Mouse (Mus musculus) ES-CJ7 (cell line): ENCODE data around the gene Isyna1.

Experiments used
- DNase-seq: peaks from one replicate; pipeline ENCODE4 v3.0.0; 2011; ENCODE audit warnings: low read depth, low spot score

Gene Isyna1

DNA sequence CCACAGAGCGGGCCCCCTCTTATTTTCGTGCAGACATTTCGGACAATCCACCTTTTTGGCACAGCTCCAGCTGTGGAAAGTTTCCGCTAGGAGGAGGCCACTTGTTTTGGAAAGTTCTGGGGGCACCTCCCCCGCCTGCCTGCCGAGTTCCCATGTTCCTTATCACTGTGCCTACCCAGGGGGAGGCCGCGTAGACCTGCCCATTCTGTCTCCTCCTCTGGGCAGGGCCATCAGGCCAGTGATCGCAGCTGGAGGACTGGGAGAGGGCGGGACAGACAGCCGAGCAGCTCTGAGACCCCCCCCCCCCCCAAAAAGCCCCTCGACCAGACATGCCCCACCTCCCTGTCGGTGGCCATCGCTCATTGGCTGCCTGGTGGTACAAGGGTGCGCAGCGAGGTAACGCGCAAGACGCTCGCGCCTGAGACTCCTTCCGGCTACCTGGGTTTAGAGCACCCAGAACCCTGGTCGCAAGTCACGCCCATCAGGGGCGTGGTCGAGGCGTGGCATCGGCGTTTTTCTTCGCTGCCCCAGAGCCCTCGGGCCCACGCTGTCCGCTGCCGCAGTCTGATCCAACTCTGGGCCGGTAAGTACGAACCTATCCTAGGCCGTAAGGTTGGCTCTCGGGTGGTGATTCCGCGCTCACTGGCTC, at the start of gene Isyna1:
Gene Isyna1, plus strand, starts transcription at position 413 of the 649 bp plus-strand sequence.
- DNase-seq = peak; percentile 99

DNA sequence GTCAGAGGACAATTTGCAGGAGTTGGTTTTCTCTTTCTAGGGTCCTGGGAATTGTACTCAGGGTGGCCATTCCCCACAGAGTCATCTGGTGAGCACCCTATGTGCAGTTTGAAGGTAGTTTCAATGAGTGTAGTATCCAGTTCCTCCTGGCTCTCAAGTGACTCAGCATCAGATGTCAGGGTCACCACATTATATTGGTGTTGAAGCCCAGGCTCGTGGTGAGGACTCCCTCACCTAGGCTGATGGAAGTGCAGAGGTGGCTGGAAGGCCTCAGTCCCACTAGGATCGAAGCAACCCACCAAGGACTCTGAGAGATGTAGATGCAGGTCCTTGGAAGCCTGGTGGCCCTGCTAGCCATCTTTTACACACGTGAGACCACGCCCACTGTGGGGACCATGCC, 47.8 kb upstream of the Isyna1 start:
- no peak for DNase-seq

DNA sequence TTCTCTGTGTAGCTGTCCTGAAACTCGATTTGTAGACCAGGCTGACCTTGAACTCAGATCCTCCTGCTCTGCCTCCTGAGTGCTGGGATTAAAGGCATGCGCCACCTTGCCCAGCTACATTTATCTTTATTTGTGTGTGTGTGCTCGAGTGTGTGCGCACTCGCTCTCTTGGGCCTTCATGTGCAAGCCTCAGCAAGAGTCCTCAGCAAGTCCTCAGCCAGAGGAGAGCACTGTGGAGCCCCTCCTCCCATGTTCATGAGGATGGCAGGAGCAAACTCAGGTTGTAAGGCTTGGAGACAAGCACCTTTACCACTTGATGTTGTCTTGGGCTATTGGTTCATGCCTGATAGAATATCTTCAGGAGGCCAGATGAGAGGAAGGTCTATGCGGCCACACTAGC, 46.4 kb upstream of the Isyna1 start:
- no peak for DNase-seq

DNA sequence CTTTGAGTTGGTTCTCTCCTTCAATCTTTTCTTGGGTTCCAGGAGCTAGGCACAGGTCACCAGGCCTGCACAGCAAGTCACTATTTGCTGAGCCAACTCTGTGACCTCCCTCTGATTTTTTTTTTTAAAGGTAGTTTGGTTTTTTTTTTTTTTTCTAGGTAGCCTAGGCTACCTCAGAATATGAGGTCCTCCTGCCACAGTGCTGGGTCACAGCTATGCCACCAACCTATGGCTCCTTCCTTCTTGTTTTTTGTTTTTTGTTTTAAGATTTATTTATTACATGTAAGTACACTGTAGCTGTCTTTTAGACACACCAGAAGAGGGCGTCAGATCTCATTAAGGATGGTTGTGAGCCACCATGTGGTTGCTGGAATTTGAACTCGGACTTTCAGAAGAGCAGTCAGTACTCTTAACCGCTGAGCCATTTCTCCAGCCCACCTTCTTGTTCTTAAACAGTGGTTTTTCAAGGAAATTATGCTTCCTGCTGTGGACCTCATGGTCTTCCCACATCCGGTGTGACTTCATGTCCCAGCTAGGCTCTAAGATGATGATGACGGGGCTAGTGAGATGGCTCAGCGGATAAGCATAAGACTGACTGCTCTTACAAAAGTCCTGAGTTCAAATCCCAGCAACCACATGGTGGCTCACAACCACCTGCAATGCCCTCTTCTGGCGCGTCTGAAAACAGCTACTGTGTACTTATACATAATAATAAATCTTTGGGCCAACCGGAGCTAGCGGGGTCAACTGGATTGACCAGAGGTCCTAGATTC, 44.6 kb upstream of the Isyna1 start:
- no peak for DNase-seq

DNA sequence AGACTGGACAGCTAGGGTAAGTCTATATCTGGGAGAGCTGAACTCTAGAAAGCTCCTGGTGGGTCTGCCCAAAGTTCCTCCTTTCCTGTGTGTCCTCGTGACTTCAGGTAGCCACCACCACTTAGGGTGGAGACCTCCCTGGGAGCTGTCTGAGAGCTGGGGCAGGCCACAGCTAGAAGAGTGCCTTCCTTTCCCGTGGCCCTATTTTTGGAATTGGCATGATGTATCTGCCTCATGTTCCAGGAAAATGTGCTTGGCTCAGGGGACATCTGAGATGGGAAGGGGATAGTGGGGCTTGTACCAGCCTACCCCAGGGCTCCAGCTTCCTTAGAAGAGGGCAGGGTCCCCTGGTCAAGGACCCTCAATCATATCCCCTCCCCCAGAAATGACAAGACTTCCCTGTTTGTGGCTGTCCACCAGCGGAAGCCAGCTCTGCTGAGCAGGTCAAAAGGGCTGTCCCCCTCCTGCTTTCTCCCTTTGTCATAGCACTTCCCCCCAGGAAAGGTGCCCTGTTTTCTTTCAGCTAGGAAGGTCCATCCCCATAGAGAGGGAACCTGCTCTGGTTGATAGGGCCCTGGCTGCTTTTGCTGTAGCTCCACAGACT, 42.5 kb upstream of the Isyna1 start:
- DNase-seq = no peak

DNA sequence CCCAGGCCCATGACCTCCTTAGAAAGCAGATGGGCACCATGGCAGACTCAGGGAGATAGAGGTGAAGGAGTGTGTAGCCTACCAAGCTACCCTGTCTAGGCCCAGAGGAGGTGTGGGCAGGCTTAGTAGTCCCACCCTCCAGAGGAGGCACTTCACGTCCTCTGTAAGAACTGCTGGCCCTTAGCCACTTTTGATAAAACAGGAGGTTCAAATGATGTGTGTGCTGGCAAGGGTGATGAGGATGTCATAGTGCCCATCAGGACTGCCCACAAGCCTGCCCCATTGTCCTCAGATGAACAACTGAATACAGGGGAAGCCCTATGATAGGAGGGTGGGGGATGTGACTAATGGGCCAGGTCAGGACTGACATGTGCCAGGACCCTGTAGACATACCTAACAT, 41.3 kb upstream of the Isyna1 start:
- no peak for DNase-seq

DNA sequence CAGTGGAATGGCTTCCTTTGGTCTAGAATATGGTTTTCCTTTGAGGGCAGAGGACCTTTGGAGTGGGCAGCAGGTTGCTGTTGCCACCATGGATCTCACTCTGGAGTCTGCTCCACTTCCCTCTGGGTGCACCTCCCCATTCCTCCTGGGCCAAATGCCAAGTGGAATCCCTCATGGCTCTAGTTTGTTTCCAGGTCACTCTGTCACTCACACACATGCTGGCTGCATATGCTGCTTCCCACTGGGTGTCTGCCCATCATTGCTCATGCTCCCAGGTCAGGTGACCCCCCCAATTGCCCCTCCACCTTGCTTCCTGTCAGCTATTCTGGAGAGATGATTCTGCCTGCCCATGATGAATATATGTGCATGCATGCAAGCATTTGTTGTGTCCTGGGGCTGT, 40.4 kb upstream of the Isyna1 start:
- DNase-seq = no peak

DNA sequence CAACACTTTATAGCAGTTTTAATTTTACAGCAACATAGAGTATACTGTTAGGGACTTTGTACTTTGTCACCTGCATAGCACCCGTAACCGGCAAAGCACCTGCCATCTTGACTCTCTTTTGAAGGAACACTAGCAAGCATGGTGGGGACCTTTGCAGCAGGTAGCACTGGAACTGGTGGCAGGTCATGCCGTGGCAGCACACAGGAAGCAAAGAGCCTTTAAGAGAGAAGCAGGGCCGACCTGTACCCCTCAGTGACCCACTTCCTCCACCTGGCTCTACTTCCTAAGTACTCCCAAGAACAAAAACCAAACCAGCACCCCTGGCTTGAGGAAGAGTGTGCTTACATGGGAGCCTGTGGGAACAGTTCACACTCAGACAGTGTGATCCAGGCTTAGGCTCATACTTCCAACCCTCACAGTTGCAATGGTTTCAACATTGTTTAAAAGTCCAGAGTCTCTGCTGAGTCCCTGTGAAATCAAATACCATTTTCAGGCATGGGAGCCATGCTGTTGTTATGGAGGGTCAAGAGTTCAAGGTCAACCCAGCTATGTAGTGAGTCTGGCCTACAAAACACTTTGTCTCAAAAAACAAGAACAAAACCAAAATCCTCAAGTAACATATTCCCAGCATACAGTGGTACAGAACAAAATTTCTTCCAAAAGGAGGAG, 39.0 kb upstream of the Isyna1 start:
- peak; percentile 51 for DNase-seq

DNA sequence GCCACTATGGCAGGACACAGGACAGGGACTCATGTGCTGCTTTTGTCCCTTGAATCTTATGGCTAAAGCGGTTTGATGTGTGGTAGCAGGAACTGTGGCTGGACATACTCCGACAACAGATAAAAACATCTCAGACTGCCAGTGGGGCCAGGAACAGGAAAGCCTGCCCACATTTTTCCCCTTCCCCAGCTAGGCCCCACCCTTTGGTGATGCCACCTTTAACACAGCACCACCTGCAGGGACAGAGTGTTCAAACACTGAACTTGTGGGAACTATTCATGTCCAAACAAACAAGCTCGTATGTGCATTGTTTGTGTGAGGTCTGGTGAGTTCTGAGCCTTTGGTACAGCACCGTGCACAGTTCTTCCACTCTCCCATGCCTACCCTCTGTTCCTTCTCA, 35.8 kb upstream of the Isyna1 start:
- DNase-seq = peak; percentile 38

DNA sequence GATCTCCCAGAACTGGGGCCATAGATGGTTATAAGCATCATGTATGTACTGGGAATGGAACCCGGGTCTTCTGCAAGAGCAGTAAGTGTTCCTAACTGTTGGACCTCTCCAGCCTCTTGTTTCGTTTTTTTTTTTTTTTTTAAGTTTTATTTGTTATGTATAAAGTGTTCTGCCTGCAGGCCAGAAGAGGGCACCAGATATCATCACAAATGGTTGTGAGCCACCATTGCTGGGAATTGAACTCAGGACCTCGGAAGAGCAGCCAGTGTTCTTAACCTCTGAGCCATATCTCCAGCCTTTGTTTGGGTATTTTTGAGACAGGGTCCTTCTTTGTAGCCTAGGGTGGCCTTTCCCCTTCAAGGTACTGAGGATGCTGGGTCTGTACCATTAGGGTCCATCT, 35.2 kb upstream of the Isyna1 start:
- DNase-seq = peak; percentile 58

DNA sequence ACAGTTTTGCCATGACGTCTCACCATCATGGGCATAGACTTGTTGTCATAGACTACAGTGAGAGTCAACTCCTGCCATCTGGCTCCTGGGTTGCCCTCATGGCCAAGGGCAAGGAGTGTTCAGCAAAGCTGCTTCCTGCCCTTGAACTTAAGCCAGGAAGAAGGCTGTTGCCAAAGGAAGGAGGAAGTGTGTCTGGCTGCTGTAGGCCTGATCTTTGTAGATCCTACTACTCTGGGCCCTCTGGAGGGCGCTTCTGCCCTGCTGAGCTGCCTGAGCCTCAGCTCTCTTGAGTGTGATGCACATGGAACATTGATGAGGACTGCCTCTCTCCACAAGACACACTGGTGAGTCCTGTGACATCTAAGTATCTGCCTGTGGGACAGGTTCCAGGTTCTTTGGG, 34.1 kb upstream of the Isyna1 start:
- DNase-seq = peak; percentile 57

DNA sequence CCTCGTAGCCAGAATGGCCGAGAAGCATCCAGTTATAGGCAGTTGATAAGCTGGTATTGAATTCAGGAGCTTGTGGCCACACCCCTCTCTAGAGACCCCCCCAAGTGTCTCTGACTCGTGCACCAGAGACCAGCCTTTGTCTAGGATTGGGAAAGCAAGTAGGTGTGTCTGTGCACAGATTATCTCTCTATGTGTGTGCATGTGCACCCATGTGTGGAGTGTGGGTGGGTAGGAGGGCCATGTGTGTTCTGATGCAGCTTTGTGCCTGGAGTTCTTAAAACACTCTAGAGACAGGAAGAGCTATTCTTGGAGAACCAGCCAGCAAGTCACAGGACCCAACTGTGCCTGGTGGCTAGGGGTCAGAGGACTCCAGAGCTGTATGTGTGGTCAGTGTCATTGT, 33.6 kb upstream of the Isyna1 start:
- no peak for DNase-seq

DNA sequence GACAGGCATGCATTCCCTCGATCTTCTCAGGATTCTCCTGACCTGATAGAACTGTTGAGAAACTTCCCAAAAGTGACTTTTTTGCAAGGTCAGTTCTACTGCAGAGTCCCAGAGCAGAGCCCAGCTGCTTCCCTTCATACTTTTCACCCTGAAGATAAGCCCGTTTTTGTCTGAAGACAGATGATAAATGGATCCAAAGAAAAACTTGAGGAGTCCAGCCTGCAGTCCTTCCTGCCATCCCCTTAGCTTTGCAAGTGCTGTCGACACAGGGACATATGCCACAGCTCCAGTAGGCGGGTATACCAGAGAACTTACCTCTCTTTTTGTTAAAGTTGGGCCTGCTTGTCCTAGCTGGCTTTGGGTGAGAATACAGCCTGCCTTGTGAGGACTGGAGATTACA, 32.8 kb upstream of the Isyna1 start:
- no peak for DNase-seq

DNA sequence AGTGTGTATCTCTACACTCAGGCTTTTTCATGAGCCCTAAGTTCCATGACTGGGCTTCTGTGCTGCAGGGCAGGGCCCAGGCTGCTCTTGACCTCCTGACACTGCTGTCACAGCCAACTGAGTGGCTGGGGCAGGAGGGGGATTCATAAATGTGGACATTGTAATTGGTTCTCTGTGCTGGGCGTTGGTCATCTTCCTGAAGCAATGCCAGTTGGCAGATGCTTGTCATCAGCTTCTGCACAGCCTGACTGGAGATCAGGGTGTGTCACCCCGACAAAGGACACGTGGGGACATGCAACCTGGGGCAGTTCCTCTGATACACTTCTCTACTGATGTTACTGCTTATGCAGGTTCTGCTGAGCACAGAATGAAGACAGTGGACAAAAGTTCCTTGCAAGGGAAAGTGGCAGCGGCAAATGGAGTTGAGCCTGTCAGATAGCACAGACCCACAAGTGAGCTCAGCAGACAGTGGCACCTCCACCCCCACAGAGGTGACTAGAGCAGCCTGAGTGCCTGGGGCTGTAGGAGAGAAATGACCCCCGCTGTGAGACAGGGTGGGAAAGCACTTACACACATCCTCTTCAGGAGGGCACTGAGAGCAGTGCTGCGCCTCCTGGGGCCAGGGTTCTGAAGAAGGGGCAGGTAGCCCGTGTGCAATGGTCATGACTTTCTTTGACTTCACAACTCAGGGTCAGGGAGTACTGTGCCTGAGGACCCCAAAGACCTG, 32.2 kb upstream of the Isyna1 start:
- peak; percentile 63 for DNase-seq

DNA sequence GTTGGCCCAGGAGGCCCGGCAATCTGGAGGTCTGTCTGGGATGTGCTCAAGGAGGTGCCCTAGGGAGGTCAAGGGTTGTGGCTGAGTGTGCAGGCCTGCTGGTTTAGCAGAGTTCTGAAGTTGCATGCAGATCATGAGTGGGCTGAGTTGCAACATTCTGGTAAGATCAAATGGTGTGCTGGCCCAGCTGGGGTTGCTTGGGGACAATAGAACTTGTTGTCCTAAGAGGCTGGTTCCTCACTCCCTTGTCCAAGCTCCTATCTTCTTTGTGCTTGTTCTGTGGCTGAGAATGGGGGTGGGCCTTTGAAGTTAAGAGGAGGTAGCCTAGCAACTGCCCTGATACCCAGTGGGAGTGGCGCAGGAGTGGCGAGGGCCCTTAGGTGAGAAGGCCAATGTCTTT, 31.4 kb upstream of the Isyna1 start:
- no peak for DNase-seq

DNA sequence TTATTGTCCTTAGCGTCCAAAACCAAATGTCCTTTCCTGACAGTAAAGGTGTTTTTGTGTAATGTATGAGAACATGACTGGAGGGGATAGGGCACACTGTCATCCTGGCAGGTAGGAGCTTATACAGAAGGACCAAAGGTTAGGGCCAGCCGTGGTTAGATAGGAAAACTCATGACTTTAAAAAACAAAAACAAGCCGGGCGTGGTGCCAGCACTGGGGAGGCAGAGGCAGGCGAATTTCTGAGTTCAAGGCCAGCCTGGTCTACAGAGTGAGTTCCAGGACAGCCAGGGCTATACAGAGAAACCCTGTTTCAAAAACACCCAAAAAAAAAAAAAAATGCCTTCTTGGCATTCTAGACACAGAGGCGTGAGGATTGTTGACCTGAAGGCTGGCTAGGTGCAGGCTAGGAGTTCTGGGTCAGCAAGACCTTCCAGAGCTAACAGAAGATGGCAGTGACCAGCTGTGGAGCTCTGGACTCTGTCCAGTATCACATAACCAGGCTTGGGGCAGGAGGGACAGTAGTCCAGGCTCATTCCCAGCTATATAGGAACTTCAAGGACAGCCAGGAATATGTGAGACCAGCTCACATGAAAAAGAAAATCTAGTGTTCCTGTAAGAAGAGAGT, 30.3 kb upstream of the Isyna1 start:
- no peak for DNase-seq

DNA sequence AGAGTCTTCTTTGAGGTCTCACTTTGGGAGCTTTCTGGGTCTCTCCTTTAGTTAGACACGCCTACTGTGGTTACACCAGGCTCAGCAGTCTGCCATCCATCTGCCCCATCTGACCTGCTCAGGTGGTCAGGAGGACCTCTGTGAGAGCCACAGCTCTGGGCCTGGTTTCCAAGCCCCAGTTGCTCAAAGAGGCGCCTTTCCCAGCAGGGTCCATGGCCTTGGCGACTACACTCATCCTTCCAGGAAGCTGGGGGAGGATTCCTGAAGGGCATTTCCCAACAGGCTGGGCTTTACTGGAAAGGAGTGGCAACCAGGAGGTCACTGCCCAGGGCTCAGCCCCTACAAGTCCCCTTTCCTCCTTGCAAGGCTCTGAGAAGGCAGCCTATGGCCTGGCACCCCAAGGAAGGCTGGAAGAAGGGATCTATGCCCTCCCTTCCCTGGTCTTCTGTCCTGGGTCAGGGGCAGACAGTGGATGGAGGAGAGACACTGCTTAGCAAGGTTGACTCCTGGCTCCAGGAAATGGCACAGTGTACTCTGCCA, 29.4 kb upstream of the Isyna1 start:
- no peak for DNase-seq

DNA sequence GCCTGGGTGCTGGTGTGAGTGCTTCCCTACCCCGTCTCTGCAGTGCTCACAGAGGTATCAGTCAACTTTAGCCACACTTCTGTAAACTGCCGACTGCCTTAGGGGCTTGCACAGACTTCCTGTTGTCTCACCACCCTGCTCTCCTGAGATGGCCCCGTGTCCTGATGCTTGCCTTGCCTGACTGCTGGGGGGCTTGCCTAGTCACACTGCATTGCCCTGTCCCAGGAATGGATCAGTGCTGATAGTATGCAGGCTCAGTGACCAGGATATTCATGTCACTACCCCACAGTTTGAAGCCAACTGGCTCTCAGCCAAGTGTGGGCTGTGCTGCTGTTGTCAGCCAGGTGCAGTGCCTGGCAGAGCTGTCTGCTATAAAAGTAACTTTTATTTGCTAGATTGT, 28.6 kb upstream of the Isyna1 start:
- no peak for DNase-seq

DNA sequence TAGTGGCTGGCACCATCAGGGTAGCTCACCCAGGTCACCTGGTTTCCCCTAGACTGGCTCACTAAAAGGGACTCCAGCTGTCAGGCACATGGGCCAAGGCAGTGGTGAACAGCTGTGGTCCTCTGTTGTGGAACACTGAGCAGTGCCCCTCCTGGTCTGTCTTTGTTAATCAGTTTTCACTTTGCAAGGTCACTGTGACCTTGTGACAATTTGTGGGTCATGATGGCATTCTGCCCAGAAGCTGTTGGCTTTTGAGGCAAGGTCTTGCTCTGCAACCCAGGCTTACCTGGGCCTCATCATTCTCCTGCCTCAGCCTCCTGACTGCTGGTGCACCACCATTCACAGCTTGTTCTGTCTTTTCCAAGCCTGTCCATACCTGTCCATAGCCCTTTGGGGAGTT, 23.8 kb upstream of the Isyna1 start:
- no peak for DNase-seq

DNA sequence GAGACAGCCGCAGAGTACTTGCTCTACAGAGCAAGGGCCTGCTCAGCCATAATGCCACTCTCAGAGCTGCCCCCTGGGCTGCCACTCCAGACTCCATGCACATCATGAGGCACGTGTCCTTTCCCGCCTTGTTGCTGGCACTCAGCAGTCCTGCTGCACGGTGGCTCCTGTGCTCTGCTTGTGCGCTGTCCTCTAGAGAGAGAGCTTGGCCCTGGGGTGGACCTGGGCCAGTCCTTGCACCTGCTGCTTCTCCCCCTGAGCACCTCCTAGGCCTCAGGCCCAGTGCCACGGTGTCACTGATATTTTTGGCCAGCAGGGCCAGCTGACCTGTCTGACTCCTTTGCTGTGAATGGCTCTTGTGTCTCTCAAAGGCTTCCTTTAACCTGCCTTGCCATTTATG, 23.2 kb upstream of the Isyna1 start:
- no peak for DNase-seq

DNA sequence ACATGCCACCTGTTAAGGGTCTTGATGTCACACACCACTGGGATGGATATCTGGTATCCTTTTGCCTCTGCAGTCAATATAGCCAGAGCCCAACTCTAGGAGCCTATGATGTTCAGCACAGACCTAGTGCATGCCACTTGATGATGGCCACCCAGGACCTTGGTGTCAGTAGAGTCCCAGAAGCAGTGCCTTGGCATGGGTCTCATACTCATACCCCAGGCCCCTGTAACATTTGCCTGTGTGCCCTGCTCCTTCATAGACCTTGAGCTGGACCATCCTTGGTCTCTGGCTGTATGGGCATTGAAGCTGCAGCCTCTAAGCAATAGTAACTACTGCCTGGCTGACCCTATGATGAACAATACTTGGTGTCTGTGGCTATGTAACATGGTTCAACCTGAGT, 19.9 kb upstream of the Isyna1 start:
- DNase-seq = no peak
